Mouse (Mus musculus) lung, embryonic 14.5 days (tissue): ENCODE results near the gene Sox21. TPM values are rescaled to one million over a fixed set of nuclear protein-coding genes. Genes with fewer than 3 reads are reported as not detected.

Source experiments
- ATAC-seq: fragments of 200-750 bp; cut with Nextera tagmentation; 2 replicates; pipeline ENCODE4 v1.8.0; 2017; ENCODE audit warnings: mild to moderate bottlenecking, moderate TSS enrichment, moderate library complexity; ENCODE audit not compliant: insufficient read depth
- DNase-seq: peaks from one replicate; pipeline ENCODE4 v3.0.0-alpha.2; 2015
- H3K27ac ChIP-seq: fragments of 300-500 bp; sonication (generic); 2 replicates; pipeline ENCODE4 v1.5.1; 2014; ENCODE audit warnings: low read depth, mild to moderate bottlenecking, moderate library complexity
- H3K27me3 ChIP-seq: fragments of 300-500 bp; sonication (generic); 2 replicates; pipeline ENCODE4 v1.6.1; 2014; ENCODE audit warnings: low read length, control low read depth; ENCODE audit not compliant: insufficient read depth
- H3K36me3 ChIP-seq: fragments of 300-500 bp; sonication (generic); 2 replicates; pipeline ENCODE4 v1.6.1; 2014; ENCODE audit warnings: control low read depth; ENCODE audit not compliant: insufficient read depth
- H3K4me1 ChIP-seq: fragments of 300-500 bp; sonication (generic); 2 replicates; pipeline ENCODE4 v1.6.1; 2014; ENCODE audit warnings: antibody characterized with exemption, control low read depth; ENCODE audit not compliant: insufficient read depth
- H3K4me2 ChIP-seq: fragments of 300-500 bp; sonication (generic); 2 replicates; pipeline ENCODE4 v1.6.1; 2014; ENCODE audit warnings: mild to moderate bottlenecking
- H3K4me3 ChIP-seq: fragments of 300-500 bp; sonication (generic); 2 replicates; pipeline ENCODE4 v1.5.1; 2014; ENCODE audit warnings: low read depth, low read length
- H3K9ac ChIP-seq: fragments of 300-500 bp; sonication (generic); 2 replicates; pipeline ENCODE4 v1.6.1; 2014
- H3K9me3 ChIP-seq: fragments of 300-500 bp; sonication (generic); 2 replicates; pipeline ENCODE4 v1.6.1; 2016; ENCODE audit warnings: low read depth, low read length, control low read depth
- CTCF ChIP-seq: IDR thresholded peaks from 2 replicates; pipeline ENCODE4 v1.5.1; 2016; ENCODE audit warnings: antibody characterized with exemption, low read depth
- WGBS: fragments of 180-500 bp; shearing (Covaris S2); extraction: QIAGEN DNeasy Blood & Tissue Kit; methylation state at CpG from one replicate; pipeline ENCODE4 v1.1.7; 2014; 5-methylcytosine and 5-hydroxymethylcytosine counted together
- polyA plus RNA-seq: library from polyadenylated mRNA; unstranded; fragments of >200 nt; fragmentation: Nextera tagmentation; extraction: Ambion mirVana; gene quantifications from 2 replicates; pipeline ENCODE4 v1.2.1, GENCODE M21; 2014

Gene Sox21
- polyA plus RNA-seq, 1 experiment from 2014 or later, result 1.2 TPM

GRCm38 (mm10) chr14:118220885-118221284 lies 15.9 kb downstream of the Sox21 start:
- peak; percentile 52 for TF ChIP-seq CTCF
- H3K27ac ChIP-seq, result no peak overlapping the region
- H3K9me3 ChIP-seq, result no peaks in the 10 kb centered on the region
- no peaks in the 10 kb centered on the region for H3K4me1 ChIP-seq
- no peak for ATAC-seq
- no peak overlapping the region for H3K9ac ChIP-seq
- H3K4me3 ChIP-seq, result no peak overlapping the region
- H3K36me3 ChIP-seq, result no peaks in the 10 kb centered on the region
- DNase-seq, result no peak
- 86% methylated on average over 1 of the region's 1 CpGs for WGBS
- H3K4me2 ChIP-seq, result no peak overlapping the region
- H3K27me3 ChIP-seq, result peaks cover 32% of the 10 kb centered on the region

GRCm38 (mm10) chr14:118216826-118217225 lies 20.0 kb downstream of the Sox21 start:
- H3K27me3 ChIP-seq, result 0 out of 2 replicates have a peak, but pooled peaks cover 3% of the 10 kb centered on the region
- H3K9me3 ChIP-seq, result no peaks in the 10 kb centered on the region
- H3K4me1 ChIP-seq, result no peaks in the 10 kb centered on the region
- 81% methylated on average over 8 of the region's 8 CpGs for whole genome bisulfite sequencing
- no peak overlapping the region for H3K4me2 ChIP-seq
- DNase-seq, result no peak
- no peak for TF ChIP-seq CTCF
- no peak for ATAC-seq
- no peak overlapping the region for H3K4me3 ChIP-seq
- H3K36me3 ChIP-seq, result no peaks in the 10 kb centered on the region
- no peak overlapping the region for H3K9ac ChIP-seq
- no peak overlapping the region for H3K27ac ChIP-seq

GRCm38 (mm10) chr14:118212188-118212804 lies 24.5 kb downstream of the Sox21 start:
- Histone ChIP-seq H3K27me3 (0 out of 2 replicates have a peak, but pooled peaks cover 3% of the 10 kb centered on the region), H3K4me3 (no peak overlapping the region), H3K4me1 (no peaks in the 10 kb centered on the region), H3K36me3 (no peaks in the 10 kb centered on the region), H3K9me3 (no peaks in the 10 kb centered on the region), H3K9ac (no peak overlapping the region), H3K27ac (no peak overlapping the region), H3K4me2 (no peak overlapping the region)
- WGBS, result 74% methylated on average over 15 of the region's 15 CpGs
- no peak for TF ChIP-seq CTCF
- DNase-seq (no peak), ATAC-seq (no peak)

GRCm38 (mm10) chr14:118209642-118210041 lies 27.2 kb downstream of the Sox21 start:
- 17% methylated on average over 5 of the region's 5 CpGs for WGBS
- Histone ChIP-seq H3K27ac (no peak overlapping the region), H3K36me3 (no peaks in the 10 kb centered on the region), H3K4me2 (no peak overlapping the region), H3K4me1 (no peaks in the 10 kb centered on the region), H3K9ac (no peak overlapping the region), H3K9me3 (no peaks in the 10 kb centered on the region), H3K4me3 (no peak overlapping the region), H3K27me3 (0 out of 2 replicates have a peak, but pooled peaks cover 3% of the 10 kb centered on the region)
- ATAC-seq (no peak), DNase-seq (peak; percentile 88)
- TF ChIP-seq CTCF, result peak; percentile 60

- Histone ChIP-seq H3K9me3 (no peaks in the 10 kb centered on the region), H3K9ac (no peak overlapping the region), H3K4me1 (no peaks in the 10 kb centered on the region), H3K27me3 (no peaks in the 10 kb centered on the region), H3K4me3 (no peak overlapping the region), H3K27ac (no peak overlapping the region), H3K4me2 (no peak overlapping the region), H3K36me3 (no peaks in the 10 kb centered on the region)
- ATAC-seq, result no peak
- 78% methylated on average over 3 of the region's 3 CpGs for WGBS
- DNase-seq, result no peak
- TF ChIP-seq CTCF, result peak; percentile 45
Measured at GRCm38 (mm10) chr14:118207347-118207746, 29.5 kb downstream of the Sox21 start.

- H3K4me3 ChIP-seq, result no peak overlapping the region
- no peaks in the 10 kb centered on the region for H3K36me3 ChIP-seq
- no peak for ATAC-seq
- H3K27ac ChIP-seq, result no peak overlapping the region
- no peaks in the 10 kb centered on the region for H3K27me3 ChIP-seq
- H3K4me1 ChIP-seq, result no peaks in the 10 kb centered on the region
- no peak overlapping the region for H3K4me2 ChIP-seq
- no peak overlapping the region for H3K9ac ChIP-seq
- no peak for DNase-seq
- peak; percentile 42 for TF ChIP-seq CTCF
- no peaks in the 10 kb centered on the region for H3K9me3 ChIP-seq
- WGBS, result 67% methylated on average over 7 of the region's 7 CpGs
Measured at GRCm38 (mm10) chr14:118203031-118203430, 33.8 kb downstream of the Sox21 start.

- Histone ChIP-seq H3K9me3 (no peaks in the 10 kb centered on the region), H3K27ac (no peak overlapping the region), H3K4me1 (no peaks in the 10 kb centered on the region), H3K36me3 (no peaks in the 10 kb centered on the region), H3K9ac (no peak overlapping the region), H3K4me3 (no peak overlapping the region), H3K4me2 (no peak overlapping the region), H3K27me3 (no peaks in the 10 kb centered on the region)
- TF ChIP-seq CTCF, result no peak
- no peak for DNase-seq
- WGBS, result 81% methylated on average over 5 of the region's 5 CpGs
- ATAC-seq, result no peak
Measured at GRCm38 (mm10) chr14:118202006-118202405, 34.8 kb downstream of the Sox21 start.
